Mouse (Mus musculus): Measurements from ENCODE around the gene Gria1. TPM values are rescaled to one million over a fixed set of nuclear protein-coding genes. Genes with fewer than 3 reads are reported as not detected.

Gene Gria1
- total and polyA plus RNA-seq, 2 experiments: 0.83 TPM; not detected in 1

GRCm38 (mm10) chr11:57159412-57159811 lies 148.2 kb downstream of the Gria1 start:
- no peak for DNase-seq (ENCODE audit: extremely low read depth, low read depth, low spot score)
- H3K4me3 ChIP-seq (ENCODE audit: insufficient read depth, low read depth, low read length): no peak overlapping the region
- no peaks in the 10 kb centered on the region for H3K36me3 ChIP-seq (ENCODE audit: control insufficient read depth, insufficient read depth, low read length)
- 64% methylated on average over 3 of the region's 3 CpGs for WGBS
- H3K27ac ChIP-seq (replicated peaks; ENCODE audit: insufficient read depth, low read depth, low read length): no peak overlapping the region
- H3K4me1 ChIP-seq (ENCODE audit: control insufficient read depth, insufficient read depth, low read length): no peaks in the 10 kb centered on the region
- no peaks in the 10 kb centered on the region for H3K79me2 ChIP-seq (ENCODE audit: control insufficient read depth, insufficient read depth, low read length)
- no peak for TF ChIP-seq CTCF (IDR thresholded peaks at IDR 0.05; ENCODE audit: low read depth, low read length)
- no peak for TF ChIP-seq POLR2A (IDR thresholded peaks at IDR 0.05; ENCODE audit: extremely low read depth, insufficient read depth, low read length)
- H3K9ac ChIP-seq (ENCODE audit: low read depth, low read length): no peak overlapping the region
- no peaks in the 10 kb centered on the region for H3K27me3 ChIP-seq (ENCODE audit: control insufficient read depth, insufficient read depth, low read length)

GRCm38 (mm10) chr11:57160076-57160475 lies 148.9 kb downstream of the Gria1 start:
- TF ChIP-seq CTCF (IDR thresholded peaks at IDR 0.05; ENCODE audit: low read depth, low read length): no peak
- TF ChIP-seq POLR2A (IDR thresholded peaks at IDR 0.05; ENCODE audit: extremely low read depth, insufficient read depth, low read length): no peak
- H3K79me2 ChIP-seq (ENCODE audit: control insufficient read depth, insufficient read depth, low read length): no peaks in the 10 kb centered on the region
- H3K36me3 ChIP-seq (ENCODE audit: control insufficient read depth, insufficient read depth, low read length): no peaks in the 10 kb centered on the region
- no peak overlapping the region for H3K9ac ChIP-seq (ENCODE audit: low read depth, low read length)
- no peak for DNase-seq (ENCODE audit: extremely low read depth, low read depth, low spot score)
- no peaks in the 10 kb centered on the region for H3K27me3 ChIP-seq (ENCODE audit: control insufficient read depth, insufficient read depth, low read length)
- H3K4me3 ChIP-seq (ENCODE audit: insufficient read depth, low read depth, low read length): no peak overlapping the region
- no peak overlapping the region for H3K27ac ChIP-seq (replicated peaks; ENCODE audit: insufficient read depth, low read depth, low read length)
- no peaks in the 10 kb centered on the region for H3K4me1 ChIP-seq (ENCODE audit: control insufficient read depth, insufficient read depth, low read length)
- WGBS: 93% methylated on average over 8 of the region's 8 CpGs

GRCm38 (mm10) chr11:57162931-57163330 lies 151.7 kb downstream of the Gria1 start:
- Histone ChIP-seq H3K4me3 (ENCODE audit: insufficient read depth, low read depth, low read length) (no peak overlapping the region), H3K9ac (ENCODE audit: low read depth, low read length) (no peak overlapping the region), H3K27me3 (ENCODE audit: control insufficient read depth, insufficient read depth, low read length) (no peaks in the 10 kb centered on the region), H3K4me1 (ENCODE audit: control insufficient read depth, insufficient read depth, low read length) (no peaks in the 10 kb centered on the region), H3K27ac (replicated peaks; ENCODE audit: insufficient read depth, low read depth, low read length) (no peak overlapping the region), H3K36me3 (ENCODE audit: control insufficient read depth, insufficient read depth, low read length) (no peaks in the 10 kb centered on the region), H3K79me2 (ENCODE audit: control insufficient read depth, insufficient read depth, low read length) (no peaks in the 10 kb centered on the region)
- 83% methylated on average over 6 of the region's 6 CpGs for WGBS
- no peak for TF ChIP-seq CTCF (IDR thresholded peaks at IDR 0.05; ENCODE audit: low read depth, low read length)
- TF ChIP-seq POLR2A (IDR thresholded peaks at IDR 0.05; ENCODE audit: extremely low read depth, insufficient read depth, low read length): no peak
- DNase-seq (ENCODE audit: extremely low read depth, low read depth, low spot score): no peak

- Histone ChIP-seq H3K27ac (replicated peaks; ENCODE audit: insufficient read depth, low read depth, low read length) (no peak overlapping the region), H3K9ac (ENCODE audit: low read depth, low read length) (no peak overlapping the region), H3K79me2 (ENCODE audit: control insufficient read depth, insufficient read depth, low read length) (no peaks in the 10 kb centered on the region), H3K4me1 (ENCODE audit: control insufficient read depth, insufficient read depth, low read length) (no peaks in the 10 kb centered on the region), H3K4me3 (ENCODE audit: insufficient read depth, low read depth, low read length) (no peak overlapping the region), H3K27me3 (ENCODE audit: control insufficient read depth, insufficient read depth, low read length) (no peaks in the 10 kb centered on the region), H3K36me3 (ENCODE audit: control insufficient read depth, insufficient read depth, low read length) (no peaks in the 10 kb centered on the region)
- WGBS: 53% methylated on average over 6 of the region's 6 CpGs
- TF ChIP-seq POLR2A (IDR thresholded peaks at IDR 0.05; ENCODE audit: extremely low read depth, insufficient read depth, low read length) (no peak), CTCF (IDR thresholded peaks at IDR 0.05; ENCODE audit: low read depth, low read length) (no peak)
- no peak for DNase-seq (ENCODE audit: extremely low read depth, low read depth, low spot score)
Observed at GRCm38 (mm10) chr11:57170058-57170457, 158.9 kb downstream of the Gria1 start.

GRCm38 (mm10) chr11:57174165-57174564 lies 163.0 kb downstream of the Gria1 start:
- no peaks in the 10 kb centered on the region for H3K27me3 ChIP-seq (ENCODE audit: control insufficient read depth, insufficient read depth, low read length)
- WGBS: 60% methylated on average over 5 of the region's 5 CpGs
- no peaks in the 10 kb centered on the region for H3K79me2 ChIP-seq (ENCODE audit: control insufficient read depth, insufficient read depth, low read length)
- H3K4me1 ChIP-seq (ENCODE audit: control insufficient read depth, insufficient read depth, low read length): no peaks in the 10 kb centered on the region
- H3K9ac ChIP-seq (ENCODE audit: low read depth, low read length): no peak overlapping the region
- no peak for DNase-seq (ENCODE audit: extremely low read depth, low read depth, low spot score)
- no peaks in the 10 kb centered on the region for H3K36me3 ChIP-seq (ENCODE audit: control insufficient read depth, insufficient read depth, low read length)
- H3K4me3 ChIP-seq (ENCODE audit: insufficient read depth, low read depth, low read length): no peak overlapping the region
- H3K27ac ChIP-seq (replicated peaks; ENCODE audit: insufficient read depth, low read depth, low read length): no peak overlapping the region
- TF ChIP-seq CTCF (IDR thresholded peaks at IDR 0.05; ENCODE audit: low read depth, low read length) (no peak), POLR2A (IDR thresholded peaks at IDR 0.05; ENCODE audit: extremely low read depth, insufficient read depth, low read length) (no peak)

- DNase-seq (ENCODE audit: extremely low read depth, low read depth, low spot score): no peak
- H3K4me3 ChIP-seq (ENCODE audit: insufficient read depth, low read depth, low read length): no peak overlapping the region
- H3K36me3 ChIP-seq (ENCODE audit: control insufficient read depth, insufficient read depth, low read length): no peaks in the 10 kb centered on the region
- no peak overlapping the region for H3K9ac ChIP-seq (ENCODE audit: low read depth, low read length)
- no peaks in the 10 kb centered on the region for H3K4me1 ChIP-seq (ENCODE audit: control insufficient read depth, insufficient read depth, low read length)
- 28% methylated on average over 3 of the region's 3 CpGs for WGBS
- TF ChIP-seq CTCF (IDR thresholded peaks at IDR 0.05; ENCODE audit: low read depth, low read length) (no peak), POLR2A (IDR thresholded peaks at IDR 0.05; ENCODE audit: extremely low read depth, insufficient read depth, low read length) (no peak)
- no peaks in the 10 kb centered on the region for H3K27me3 ChIP-seq (ENCODE audit: control insufficient read depth, insufficient read depth, low read length)
- no peaks in the 10 kb centered on the region for H3K79me2 ChIP-seq (ENCODE audit: control insufficient read depth, insufficient read depth, low read length)
- H3K27ac ChIP-seq (replicated peaks; ENCODE audit: insufficient read depth, low read depth, low read length): no peak overlapping the region
Observed at GRCm38 (mm10) chr11:57176552-57176951, 165.4 kb downstream of the Gria1 start.

All from liver, adult 2 months (tissue).